Mouse (Mus musculus): ENCODE data around the gene Izumo1.
"Not testable (repeated sequence)": the region's sequence is repeated elsewhere in the genome, so short reads cannot be mapped to it uniquely, and the experiment has no call there.

Izumo1 gene

DNA sequence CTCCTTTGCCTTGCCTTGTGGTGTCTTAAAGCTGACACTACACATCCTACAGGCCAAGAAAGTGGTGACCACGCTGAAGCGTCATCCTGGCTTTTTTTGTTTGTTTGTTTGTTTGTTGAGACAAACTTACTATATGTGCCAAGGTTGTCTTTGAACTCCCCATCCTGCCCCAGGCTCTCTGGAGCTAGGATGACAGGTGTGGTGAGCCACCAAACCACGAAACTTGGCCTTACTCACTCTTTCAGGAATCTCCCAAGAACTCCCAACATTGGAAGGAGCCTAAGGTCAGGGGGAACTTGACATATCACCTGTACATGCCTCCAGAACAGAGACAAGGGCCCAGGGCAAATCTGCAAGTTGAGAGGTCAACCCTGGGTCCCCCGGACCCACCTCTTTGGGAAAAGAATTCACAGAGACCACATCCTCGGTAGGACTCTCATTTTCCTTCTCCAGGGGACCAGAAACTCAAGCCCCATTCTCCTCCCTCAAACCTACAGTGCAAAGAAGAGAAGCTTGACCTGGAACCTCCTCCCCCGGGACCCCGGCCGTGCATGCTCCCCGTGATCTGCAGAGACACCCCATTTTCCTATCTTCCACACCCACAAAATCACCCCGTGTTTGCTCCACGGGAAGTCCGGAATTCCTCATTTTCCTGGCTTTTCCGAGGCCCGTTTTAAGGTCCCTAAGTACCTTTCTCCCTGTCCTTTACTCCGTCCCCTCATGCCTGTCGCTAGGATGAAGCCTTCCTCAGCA is 21.1 kb downstream of the Izumo1 start:
- no peak for DNase-seq (ENCODE audit: extremely low read depth, low read depth)

DNA sequence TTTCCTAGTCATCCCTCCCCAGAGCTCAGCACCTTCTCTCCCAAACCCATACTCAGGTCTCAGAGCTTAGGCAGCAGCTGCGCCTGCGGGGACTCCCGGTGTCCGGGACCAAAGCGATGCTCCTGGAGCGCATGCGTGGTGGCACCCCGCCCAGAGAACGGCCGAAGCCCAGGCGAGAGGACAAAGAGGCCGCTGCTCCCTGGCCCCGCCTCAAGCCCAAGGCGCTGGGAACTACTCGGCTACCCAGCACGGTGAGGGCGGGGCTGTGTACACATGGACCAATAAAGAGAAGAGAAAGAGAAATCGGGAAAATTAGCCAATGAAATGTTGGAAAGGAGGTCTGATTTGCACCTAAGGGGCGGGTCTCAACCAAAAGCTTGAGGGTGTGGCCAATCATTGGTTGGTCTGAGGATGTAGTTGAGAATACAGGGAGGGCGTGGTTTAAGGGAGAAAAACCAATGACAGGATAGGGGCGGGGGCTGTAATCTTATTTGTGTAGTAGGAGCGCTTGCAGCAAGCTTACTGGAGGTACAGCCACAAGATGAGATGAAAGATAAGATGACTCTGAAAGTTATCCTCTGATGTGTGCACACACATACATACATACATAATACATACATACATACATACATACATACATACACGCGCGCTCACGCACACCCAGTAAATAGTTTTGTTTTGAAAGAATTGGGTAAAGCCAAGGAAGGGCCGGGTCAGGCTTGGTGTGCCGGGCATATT is 22.0 kb downstream of the Izumo1 start:
- peak; percentile 96 for DNase-seq (ENCODE audit: extremely low read depth, low read depth)

GRCm38 (mm10) chr7:45644183-45644582 is 22.6 kb downstream of the Izumo1 start:
- DNase-seq (ENCODE audit: extremely low read depth, low read depth), result no peak

- no peak for DNase-seq (ENCODE audit: extremely low read depth, low read depth)
Measured at GRCm38 (mm10) chr7:45644872-45645590, 23.4 kb downstream of the Izumo1 start.

- DNase-seq (ENCODE audit: extremely low read depth, low read depth), result no peak
Measured at GRCm38 (mm10) chr7:45645591-45645971, 24.0 kb downstream of the Izumo1 start.

DNA sequence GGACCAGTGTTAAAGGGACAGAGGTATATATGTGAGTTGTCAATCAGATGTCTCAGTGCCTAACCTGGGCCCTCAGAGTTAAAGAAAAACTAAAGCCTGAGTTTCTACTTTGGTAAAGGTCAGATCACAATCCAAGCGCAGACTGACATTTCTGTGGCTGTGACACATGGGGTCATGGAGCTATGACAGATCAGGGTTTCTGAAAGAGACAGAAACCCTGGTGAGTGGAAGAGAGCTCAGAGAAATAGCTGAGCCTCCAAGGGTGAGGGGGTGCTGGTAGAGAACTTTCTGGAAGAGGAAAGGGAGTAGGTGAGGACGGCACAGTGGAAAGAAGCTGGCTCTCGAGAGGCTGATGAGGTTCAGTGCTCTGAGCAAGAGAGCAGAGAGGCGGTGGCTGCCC is 25.1 kb downstream of the Izumo1 start:
- no peak for DNase-seq (ENCODE audit: extremely low read depth, low read depth)

DNA sequence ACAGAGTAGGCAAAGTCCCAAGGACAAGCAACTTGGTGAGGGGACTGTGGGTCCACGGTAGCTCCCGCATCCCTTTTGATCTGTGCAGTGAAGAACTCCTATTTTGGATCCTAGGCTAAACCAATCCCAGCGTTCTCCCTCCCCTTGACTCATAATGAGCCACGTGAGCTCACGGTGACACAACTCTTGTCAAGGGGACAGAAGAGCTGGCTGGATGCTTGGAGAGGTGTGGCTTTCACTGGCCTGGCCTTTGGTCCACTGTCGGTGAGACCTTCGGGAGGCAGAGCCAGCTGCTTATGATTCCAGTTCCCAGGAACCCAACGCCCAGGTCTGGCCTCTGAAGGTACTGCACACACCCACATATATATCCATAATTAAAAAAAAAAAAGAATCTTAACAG is 27.7 kb downstream of the Izumo1 start:
- DNase-seq (ENCODE audit: extremely low read depth, low read depth), result no peak

GRCm38 (mm10) chr7:45650484-45650883 is 28.9 kb downstream of the Izumo1 start:
- not testable (repeated sequence) for DNase-seq (ENCODE audit: extremely low read depth, low read depth)

GRCm38 (mm10) chr7:45654424-45655047 is 32.9 kb downstream of the Izumo1 start:
- DNase-seq (ENCODE audit: extremely low read depth, low read depth), result no peak

- no peak for DNase-seq (ENCODE audit: extremely low read depth, low read depth)
Measured at GRCm38 (mm10) chr7:45660746-45661478, 39.3 kb downstream of the Izumo1 start.

DNA sequence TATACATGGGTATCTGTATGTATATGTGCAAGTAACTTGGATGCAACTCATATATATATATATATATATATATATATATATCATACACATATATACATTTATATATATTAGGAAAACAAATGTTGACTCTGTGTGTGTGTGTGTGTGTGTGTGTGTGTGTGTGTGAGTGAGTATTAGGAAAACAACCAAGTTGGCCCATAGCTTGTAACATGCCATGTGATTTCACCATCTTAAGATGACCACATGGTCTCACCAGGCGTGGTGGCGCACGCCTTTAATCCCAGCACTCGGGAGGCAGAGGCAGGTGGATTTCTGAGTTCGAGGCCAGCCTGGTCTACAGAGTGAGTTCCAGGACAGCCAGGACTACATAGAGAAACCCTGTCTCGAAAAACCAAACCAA is 40.1 kb downstream of the Izumo1 start:
- not testable (repeated sequence) for DNase-seq (ENCODE audit: extremely low read depth, low read depth)

DNA sequence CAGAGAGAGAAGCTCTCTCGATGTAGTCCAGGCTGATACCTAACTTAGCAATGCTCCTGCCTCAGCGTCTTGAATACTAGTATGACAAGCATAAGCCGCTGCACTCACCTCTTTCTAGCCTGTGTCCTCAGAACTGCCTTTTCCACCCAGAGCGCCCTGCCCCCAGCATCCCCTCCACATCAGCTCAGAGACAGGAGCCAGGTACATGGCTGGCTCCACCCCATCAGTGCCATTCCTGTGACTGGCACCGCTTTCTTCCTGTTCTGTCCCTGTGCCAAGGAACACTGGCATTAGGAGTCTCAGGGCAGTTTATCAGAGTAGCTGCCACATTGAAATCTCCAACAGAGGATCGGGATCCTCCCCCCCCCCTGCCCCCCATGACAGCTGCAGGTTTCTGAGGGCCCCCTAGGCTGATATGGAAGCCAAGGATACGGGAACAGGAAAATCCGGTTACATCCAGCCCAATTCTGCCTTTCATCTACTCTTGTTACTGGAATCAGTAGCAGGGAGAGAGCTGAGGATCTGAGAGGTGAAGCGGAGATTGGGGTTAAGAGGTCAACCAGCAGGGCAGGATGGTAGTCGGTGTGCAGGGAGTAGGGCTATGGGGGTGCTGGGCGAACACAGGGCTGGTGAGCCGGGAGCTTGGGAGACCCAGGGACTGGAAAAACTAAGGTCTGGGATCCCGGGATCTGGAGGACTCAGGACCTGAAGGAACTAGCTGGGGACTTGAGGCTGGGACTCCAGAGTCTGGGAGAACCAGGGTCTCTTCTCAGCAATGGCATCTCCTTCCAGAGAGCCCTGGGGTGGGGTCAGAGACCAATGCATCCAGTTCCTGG is 43.9 kb downstream of the Izumo1 start:
- no peak for DNase-seq (ENCODE audit: extremely low read depth, low read depth)

DNA sequence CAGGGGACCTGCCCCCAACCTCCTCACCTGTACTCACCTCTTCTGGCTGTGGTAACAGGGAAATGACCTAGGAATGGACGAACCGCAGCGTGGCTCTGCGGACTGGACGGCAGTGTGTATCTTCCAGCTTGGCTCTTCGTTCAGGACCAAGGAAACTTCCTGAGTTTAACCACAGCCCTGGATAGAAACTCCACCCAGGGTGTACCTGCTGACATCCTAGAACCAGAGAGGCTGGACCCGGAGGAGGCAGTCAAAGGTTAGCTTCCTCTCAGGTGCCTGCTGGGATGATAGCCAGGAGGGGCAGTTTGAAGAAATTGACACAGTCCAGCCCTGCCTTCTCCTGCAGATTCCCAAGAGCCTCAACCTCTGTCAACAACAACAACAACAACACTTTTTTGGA is 44.5 kb downstream of the Izumo1 start, which contains the start of gene Fut2:
Gene Fut2, minus strand, starts transcription at position 234 of the 400 bp plus-strand sequence.
- DNase-seq (ENCODE audit: extremely low read depth, low read depth), result no peak

GRCm38 (mm10) chr7:45667761-45668160 is 46.1 kb downstream of the Izumo1 start:
- DNase-seq (ENCODE audit: extremely low read depth, low read depth), result no peak

DNA sequence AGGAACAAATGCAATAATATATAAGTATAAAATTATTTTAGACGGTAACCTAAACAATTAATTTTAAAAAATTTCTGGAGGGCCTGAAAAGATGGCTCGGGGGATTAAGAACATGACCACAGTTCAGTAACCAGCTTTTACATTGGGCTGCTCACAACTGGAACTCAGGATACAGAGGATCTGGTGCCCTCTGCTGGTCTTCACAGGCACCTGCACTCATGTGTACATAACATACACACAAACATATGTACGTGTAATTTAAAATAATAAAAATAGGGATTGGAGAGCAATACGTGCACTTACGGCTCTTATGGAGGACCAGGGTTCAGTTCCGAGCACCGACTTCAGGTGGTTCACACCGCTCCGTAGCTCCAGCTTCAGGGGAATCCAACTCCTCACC is 47.3 kb downstream of the Izumo1 start:
- peak; percentile 24 for DNase-seq (ENCODE audit: extremely low read depth, low read depth)

- no peak for DNase-seq (ENCODE audit: extremely low read depth, low read depth)
Measured at GRCm38 (mm10) chr7:45677627-45678295, 56.1 kb downstream of the Izumo1 start.

Measured in MEL-GATA-1-ER (cell line).